Mouse (Mus musculus): ENCODE measurements around the gene Itgb3.

DNA sequence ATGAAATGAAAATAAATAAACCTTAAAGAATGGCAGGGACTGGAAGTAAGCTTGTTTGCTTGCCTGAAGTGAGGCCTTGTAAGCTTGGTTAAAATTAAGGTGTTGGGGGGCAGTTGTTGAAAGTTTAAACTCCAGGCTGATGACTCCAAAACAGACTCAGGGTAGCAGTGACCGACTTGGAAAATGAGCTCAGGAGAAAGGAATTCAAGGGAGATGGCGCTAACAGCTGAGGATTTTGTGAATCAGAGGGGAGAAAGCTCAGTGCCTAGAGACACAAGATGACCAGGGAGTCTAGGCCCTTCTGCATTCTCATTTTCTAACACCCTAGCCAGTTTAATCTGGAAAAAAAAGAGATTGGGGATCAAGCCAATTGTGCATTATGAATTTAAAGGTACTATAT is 46.8 kb upstream of the Itgb3 start:
- TF ChIP-seq CTCF (IDR thresholded peaks at IDR 0.05; ENCODE audit: low read depth, low read length): no peak
- TF ChIP-seq TAL1 (conservative IDR thresholded peaks at IDR 0.05; ENCODE audit: low read depth, low read length): no peak
- no peak for TF ChIP-seq GATA1 (IDR thresholded peaks at IDR 0.05; ENCODE audit: borderline replicate concordance, low read length)
- no peak for TF ChIP-seq GATA2 (IDR thresholded peaks at IDR 0.05; ENCODE audit: borderline replicate concordance, low read depth, low read length)
